In the genomic region with DNA sequence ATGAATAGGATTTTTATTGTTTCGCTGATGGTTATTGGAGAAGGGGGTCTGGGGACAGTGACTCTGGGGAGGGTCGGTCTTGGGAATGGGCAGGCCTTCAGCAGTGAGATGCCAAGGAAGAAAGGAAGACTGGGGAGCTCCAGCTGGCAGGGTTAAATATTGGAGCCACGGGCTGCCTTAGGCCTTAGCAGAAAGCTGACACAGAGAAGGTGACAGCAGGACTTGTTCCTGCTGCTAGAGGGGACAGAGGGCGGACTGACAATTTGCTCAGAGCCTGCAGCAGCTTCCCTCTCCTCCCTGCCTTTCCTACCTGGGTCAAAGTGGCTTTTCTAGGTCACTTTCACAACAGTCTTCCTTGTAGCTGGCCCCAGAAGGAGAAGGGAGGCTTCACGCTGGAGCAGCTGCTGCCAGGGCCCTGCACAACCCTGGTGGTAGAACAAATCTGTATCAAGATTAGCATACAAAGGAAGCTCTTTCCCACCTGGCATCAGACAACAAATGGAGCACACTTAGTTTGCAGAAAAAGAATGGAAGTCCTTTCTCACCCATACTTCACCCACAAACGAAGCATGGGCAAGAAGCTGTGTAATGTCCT, we compare ENCODE assay signal across 10 mouse cellular contexts.
DNase-seq lines count a peak whose midpoint lies in the region; ATAC-seq and TF ChIP-seq lines count a peak whose summit lies in the region.
"Had no signal": no experiment of that assay in that cellular context is flagged by ENCODE, and none has a peak within 500 bp of the region (broad histone marks: within the 10 kb centered on the region; RNA-seq: fewer than 3 reads in every experiment).

No protein-coding gene starts in this region.

- H3K79me2 ChIP-seq in myocyte (ENCODE audit: control insufficient read depth, insufficient read depth): no peaks in the 10 kb centered on the region

- H3K4me1 ChIP-seq in heart, embryonic 11.5 days (ENCODE audit: control insufficient read depth, insufficient read depth, low read length): peaks cover 35% of the 10 kb centered on the region
- peaks cover 94% of the 10 kb centered on the region for H3K4me1 ChIP-seq in megakaryocyte, embryonic 14.5 days
- peaks cover 33% of the 10 kb centered on the region for H3K4me1 ChIP-seq in intestine, embryonic 16.5 days (ENCODE audit: control insufficient read depth, insufficient read depth, low read length)
- H3K4me1 ChIP-seq in hindbrain, embryonic 12.5 days: peaks cover 20% of the 10 kb centered on the region

- intact Hi-C loops in heart, postnatal 14 days (cut with DNase I): loop anchor here (5.0 to 10.0 kb wide), 3 partner anchors 74 to 248 kb away; no protein-coding TSS in a partner anchor

- no peak for DNase-seq in heart, postnatal 14 days
- DNase-seq in kidney, postnatal 25 days: no peak
- DNase-seq: cerebellum, adult 18-20 months had no signal

- H3K36me3 ChIP-seq in heart, embryonic 11.5 days (ENCODE audit: control insufficient read depth, insufficient read depth, low read length): no peaks in the 10 kb centered on the region
- H3K36me3 ChIP-seq in megakaryocyte, embryonic 14.5 days (replicated peaks; ENCODE audit: low read length): peaks cover 18% of the 10 kb centered on the region
- no peaks in the 10 kb centered on the region for H3K36me3 ChIP-seq in intestine, embryonic 16.5 days (ENCODE audit: control insufficient read depth, insufficient read depth, low read length)
- H3K36me3 ChIP-seq in myocyte (ENCODE audit: control insufficient read depth, insufficient read depth): no peaks in the 10 kb centered on the region
- no peaks in the 10 kb centered on the region for H3K36me3 ChIP-seq in hindbrain, embryonic 12.5 days

- 0 out of 2 replicates have a peak, but pooled peaks cover 2% of the 10 kb centered on the region for H3K9me3 ChIP-seq in heart, embryonic 11.5 days (replicated peaks; ENCODE audit: control insufficient read depth, low read length)
- H3K9me3 ChIP-seq in megakaryocyte, embryonic 14.5 days: peaks cover 20% of the 10 kb centered on the region
- no peaks in the 10 kb centered on the region for H3K9me3 ChIP-seq in intestine, embryonic 16.5 days (ENCODE audit: control insufficient read depth, low read length)
- H3K9me3 ChIP-seq in hindbrain, embryonic 12.5 days (replicated peaks): peaks cover 5% of the 10 kb centered on the region

- H3ac ChIP-seq in myocyte (ENCODE audit: control insufficient read depth, insufficient read length): no peak overlapping the region

- H3K4me2 ChIP-seq in heart, embryonic 11.5 days: no peak overlapping the region
- H3K4me2 ChIP-seq in intestine, embryonic 16.5 days (ENCODE audit: low read depth, low read length): no peak overlapping the region
- H3K4me2 ChIP-seq in myocyte (ENCODE audit: low read depth): peak overlapping the region; percentile 96
- H3K4me2 ChIP-seq in hindbrain, embryonic 12.5 days (replicated peaks): no peak overlapping the region

- H3K27me3 ChIP-seq in heart, embryonic 11.5 days (ENCODE audit: control insufficient read depth, insufficient read depth, low read length): no peaks in the 10 kb centered on the region
- H3K27me3 ChIP-seq in megakaryocyte, embryonic 14.5 days (replicated peaks): no peaks in the 10 kb centered on the region
- no peaks in the 10 kb centered on the region for H3K27me3 ChIP-seq in intestine, embryonic 16.5 days (replicated peaks; ENCODE audit: control insufficient read depth, insufficient read depth, low read length)
- H3K27me3 ChIP-seq in myocyte (ENCODE audit: control insufficient read depth, insufficient read depth, insufficient read length): no peaks in the 10 kb centered on the region
- H3K27me3 ChIP-seq in hindbrain, embryonic 12.5 days: peaks cover 4% of the 10 kb centered on the region
- H3K27me3 ChIP-seq: CH12.LX had no signal

- no peak for TF ChIP-seq POLR2A in myocyte (IDR thresholded peaks at IDR 0.05; ENCODE audit: insufficient read length, low read depth)

- WGBS in heart, embryonic 11.5 days (ENCODE audit: insufficient replicate concordance): 69% methylated on average over 6 of the region's 6 CpGs
- 75% methylated on average over 6 of the region's 6 CpGs for WGBS in intestine, embryonic 16.5 days
- WGBS in hindbrain, embryonic 12.5 days: 73% methylated on average over 6 of the region's 6 CpGs

- H3K27ac ChIP-seq in heart, embryonic 11.5 days (ENCODE audit: low read depth, low read length): peak overlapping the region; percentile 87
- peak overlapping the region; percentile 72 for H3K27ac ChIP-seq in intestine, embryonic 16.5 days (ENCODE audit: low read length)
- no peak overlapping the region for H3K27ac ChIP-seq in hindbrain, embryonic 12.5 days

- ATAC-seq in heart, embryonic 11.5 days (replicated peaks; ENCODE audit: insufficient number of reproducible peaks, low FRiP score, low TSS enrichment): no peak
- no peak for ATAC-seq in megakaryocyte, adult 5-6 weeks (ENCODE audit: poor library complexity, severe bottlenecking)
- ATAC-seq in intestine, embryonic 16.5 days: no peak
- ATAC-seq in hindbrain, embryonic 12.5 days (ENCODE audit: low FRiP score): no peak

- no peak overlapping the region for H3K4me3 ChIP-seq in heart, embryonic 11.5 days (ENCODE audit: low read depth, low read length)
- H3K4me3 ChIP-seq in megakaryocyte, embryonic 14.5 days (replicated peaks): peak overlapping the region; percentile 23
- no peak overlapping the region for H3K4me3 ChIP-seq in intestine, embryonic 16.5 days (ENCODE audit: low read length)
- no peak overlapping the region for H3K4me3 ChIP-seq in myocyte
- no peak overlapping the region for H3K4me3 ChIP-seq in hindbrain, embryonic 12.5 days

- peak overlapping the region; percentile 62 for H3K9ac ChIP-seq in heart, embryonic 11.5 days (ENCODE audit: low read depth, low read length)
- no peak overlapping the region for H3K9ac ChIP-seq in intestine, embryonic 16.5 days (ENCODE audit: low read depth, low read length)
- H3K9ac ChIP-seq in hindbrain, embryonic 12.5 days: no peak overlapping the region

TF ChIP-seq in myocyte, 11 proteins besides CTCF, POLR2A, EP300 and RAD21:
- TF ChIP-seq CEBPB (IDR thresholded peaks at IDR 0.05; ENCODE audit: insufficient read depth, poor library complexity, severe bottlenecking) (no peak), MYOD1 (IDR thresholded peaks at IDR 0.05; ENCODE audit: control insufficient read depth in 1 of 3, insufficient read length in 2 of 3, low read depth in 2 of 3) (peak in 2 of 3 experiments; percentile 48 to 59), MYOG (IDR thresholded peaks at IDR 0.05; ENCODE audit: control insufficient read depth in 1 of 3, insufficient read depth in 1 of 3, insufficient read length in 2 of 3, low read depth in 2 of 3) (peak in 2 of 3 experiments; percentile 22 to 78), E2F4 (IDR thresholded peaks at IDR 0.05; ENCODE audit: insufficient read depth) (no peak), TCF3 (IDR thresholded peaks at IDR 0.05; ENCODE audit: insufficient read length, low read depth) (no peak)
